10 mouse cellular contexts compared by ENCODE assay signal in the genomic region with DNA sequence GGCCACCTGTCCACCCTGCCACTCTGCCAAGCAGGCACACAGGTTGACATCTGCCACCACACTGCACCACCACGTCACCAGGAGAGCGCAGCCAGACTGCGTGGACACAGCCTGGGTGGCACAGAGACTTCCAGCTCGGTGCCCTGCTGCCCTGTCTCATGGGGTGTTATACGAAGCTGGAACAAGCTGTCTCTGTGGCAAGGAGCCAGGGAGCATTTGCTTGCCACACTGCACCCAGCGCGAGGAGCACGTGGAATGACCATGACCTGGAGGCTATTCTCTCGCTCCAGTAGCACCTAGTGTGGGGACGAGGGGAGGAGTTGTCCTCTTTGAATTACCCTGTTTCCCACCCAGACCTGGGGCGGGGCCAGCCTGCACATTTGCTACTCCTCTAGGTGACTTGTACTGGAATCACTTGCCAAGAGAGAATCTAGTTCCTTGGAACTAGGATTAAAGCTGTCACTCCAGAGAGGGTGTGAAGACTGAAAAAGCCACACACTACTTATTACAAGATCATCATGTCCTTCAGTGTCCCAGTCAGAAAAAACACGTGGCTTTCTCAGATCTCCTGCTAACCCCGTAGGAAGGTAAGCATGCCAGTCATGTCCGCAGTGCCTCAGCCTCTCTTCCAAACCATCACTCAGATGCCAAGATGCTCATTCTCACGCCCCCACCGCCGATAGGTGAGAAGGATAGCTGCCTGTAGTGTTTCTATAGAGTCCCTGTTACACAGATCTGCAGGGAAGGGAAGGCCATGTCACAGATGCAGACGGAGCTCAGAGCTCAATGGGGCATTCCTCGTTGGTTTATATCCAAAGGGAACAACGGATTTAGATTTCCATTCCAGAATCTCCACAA. TPM values are rescaled to one million over a fixed set of nuclear protein-coding genes. Genes with fewer than 3 reads are reported as not detected.
DNase-seq lines count a peak whose midpoint lies in the region; ATAC-seq and TF ChIP-seq lines count a peak whose summit lies in the region.
"Had no signal": no experiment of that assay in that cellular context is flagged by ENCODE, and none has a peak within 500 bp of the region (broad histone marks: within the 10 kb centered on the region; RNA-seq: fewer than 3 reads in every experiment).

No protein-coding gene starts in this region.

- peaks cover 13% of the 10 kb centered on the region for H3K4me1 ChIP-seq in cerebellum, adult 2 months (ENCODE audit: control insufficient read depth, insufficient read depth, low read length)
- H3K4me1 ChIP-seq in heart, adult 2 months (ENCODE audit: control insufficient read depth, insufficient read depth, low read length): peaks cover 1% of the 10 kb centered on the region; the same call in 1 of the 2 replicates
- 0 out of 2 replicates have a peak, but pooled peaks cover 3% of the 10 kb centered on the region for H3K4me1 ChIP-seq in kidney, embryonic 15.5 days
- peaks cover 0 to 6% of the 10 kb centered on the region in 2 experiments; a peak in 1 of 4 replicates for H3K4me1 ChIP-seq in liver, embryonic 14.5 days (replicated peaks; ENCODE audit: control insufficient read depth in 2 of 2, insufficient read depth in 2 of 2, low read length in 1 of 2)
- no peaks in the 10 kb centered on the region for H3K4me1 ChIP-seq in stomach, postnatal 0 days (replicated peaks; ENCODE audit: control insufficient read depth, insufficient read depth)
- H3K4me1 ChIP-seq: embryonic facial prominence, embryonic 12.5 days had no signal

- TF ChIP-seq EP300 in heart, adult 2 months (IDR thresholded peaks at IDR 0.05; ENCODE audit: insufficient read depth, low read depth, low read length): peak; percentile 99
- no peak for TF ChIP-seq EP300 in liver, embryonic 14.5 days (IDR thresholded peaks at IDR 0.05; ENCODE audit: low read depth)
- no peak for TF ChIP-seq EP300 in stomach, postnatal 0 days (optimal IDR thresholded peaks at IDR 0.05)

- intact Hi-C loops in heart, adult 2 months (cut with DNase I): no loop called here

- TF ChIP-seq CTCF in cerebellum, adult 2 months (IDR thresholded peaks at IDR 0.05; ENCODE audit: borderline replicate concordance, insufficient read depth, low read depth, low read length): no peak
- TF ChIP-seq CTCF in heart, adult 2 months (IDR thresholded peaks at IDR 0.05): no peak
- TF ChIP-seq CTCF in liver, embryonic 14.5 days (IDR thresholded peaks at IDR 0.05; ENCODE audit: low read depth): no peak
- no peak for TF ChIP-seq CTCF in stomach, postnatal 0 days (IDR thresholded peaks at IDR 0.05; ENCODE audit: low read depth)

- H3K4me3 ChIP-seq in cerebellum, adult 2 months (replicated peaks; ENCODE audit: insufficient read depth, low read depth, low read length): peak overlapping the region; percentile 28
- no peak overlapping the region for H3K4me3 ChIP-seq in heart, adult 2 months
- no peak overlapping the region for H3K4me3 ChIP-seq in kidney, embryonic 15.5 days (replicated peaks)
- H3K4me3 ChIP-seq in liver, embryonic 14.5 days (ENCODE audit: insufficient read depth in 1 of 2, low read depth in 2 of 2, low read length in 2 of 2): no peak overlapping the region
- H3K4me3 ChIP-seq in stomach, postnatal 0 days (ENCODE audit: low read depth, low read length): no peak overlapping the region
- H3K4me3 ChIP-seq: embryonic facial prominence, embryonic 12.5 days had no signal

- H3K9me3 ChIP-seq in kidney, embryonic 15.5 days (replicated peaks): no peaks in the 10 kb centered on the region
- H3K9me3 ChIP-seq in liver, embryonic 14.5 days (ENCODE audit: control insufficient read depth, low read length): no peaks in the 10 kb centered on the region
- H3K9me3 ChIP-seq in stomach, postnatal 0 days (ENCODE audit: control insufficient read depth, low read length): no peaks in the 10 kb centered on the region
- H3K9me3 ChIP-seq: embryonic facial prominence, embryonic 12.5 days had no signal

- H3K79me2 ChIP-seq in heart, adult 2 months (replicated peaks; ENCODE audit: control insufficient read depth, insufficient read depth, low read length): no peaks in the 10 kb centered on the region

- TF ChIP-seq POLR2A in cerebellum, adult 2 months (IDR thresholded peaks at IDR 0.05; ENCODE audit: borderline replicate concordance, insufficient read depth, low read length): 0 out of 2 replicates have a peak, but pooled peaks have one; percentile 10
- peak; percentile 42; the same call in 1 of the 2 replicates for TF ChIP-seq POLR2A in heart, adult 2 months (IDR thresholded peaks at IDR 0.05; ENCODE audit: insufficient read depth, low read depth, low read length)

- ATAC-seq in kidney, embryonic 15.5 days (replicated peaks; ENCODE audit: low FRiP score): peak; percentile 64; the same call in 1 of the 2 replicates
- peak; percentile 51 for ATAC-seq in liver, embryonic 14.5 days (ENCODE audit: insufficient read depth)
- ATAC-seq in stomach, postnatal 0 days (ENCODE audit: low FRiP score, low TSS enrichment): peak; percentile 53; the same call in 1 of the 2 replicates

- H3K36me3 ChIP-seq in heart, adult 2 months (ENCODE audit: control insufficient read depth, insufficient read depth, low read length): no peaks in the 10 kb centered on the region
- no peaks in the 10 kb centered on the region for H3K36me3 ChIP-seq in kidney, embryonic 15.5 days
- H3K36me3 ChIP-seq in liver, embryonic 14.5 days (replicated peaks; ENCODE audit: control insufficient read depth, insufficient read depth, low read depth): no peaks in the 10 kb centered on the region
- no peaks in the 10 kb centered on the region for H3K36me3 ChIP-seq in stomach, postnatal 0 days (ENCODE audit: control insufficient read depth, insufficient read depth, low read length)
- H3K36me3 ChIP-seq: embryonic facial prominence, embryonic 12.5 days had no signal

- H3K27me3 ChIP-seq in cerebellum, adult 2 months (ENCODE audit: control insufficient read depth, insufficient read depth, low read length): no peaks in the 10 kb centered on the region
- H3K27me3 ChIP-seq in heart, adult 2 months (ENCODE audit: control insufficient read depth, insufficient read depth, low read length): no peaks in the 10 kb centered on the region
- H3K27me3 ChIP-seq in kidney, embryonic 15.5 days: no peaks in the 10 kb centered on the region
- no peaks in the 10 kb centered on the region for H3K27me3 ChIP-seq in liver, embryonic 14.5 days (ENCODE audit: control insufficient read depth, insufficient read depth, low read length)
- H3K27me3 ChIP-seq in stomach, postnatal 0 days (ENCODE audit: control insufficient read depth, insufficient read depth, low read length): no peaks in the 10 kb centered on the region
- H3K27me3 ChIP-seq: embryonic facial prominence, embryonic 12.5 days had no signal

- peak overlapping the region; percentile 8; the same call in 1 of the 2 replicates for H3K27ac ChIP-seq in cerebellum, adult 2 months (ENCODE audit: insufficient read depth, low read length)
- H3K27ac ChIP-seq in heart, adult 2 months: peak overlapping the region; percentile 45; the same call in 1 of the 2 replicates
- no peak overlapping the region for H3K27ac ChIP-seq in kidney, embryonic 15.5 days
- no peak overlapping the region for H3K27ac ChIP-seq in liver, embryonic 14.5 days
- no peak overlapping the region for H3K27ac ChIP-seq in stomach, postnatal 0 days (replicated peaks)
- H3K27ac ChIP-seq: embryonic facial prominence, embryonic 12.5 days had no signal

- WGBS in cerebellum, adult 2 months: 6% methylated on average over 20 of the region's 20 CpGs
- 52% methylated on average over 20 of the region's 20 CpGs for WGBS in heart, adult 2 months
- WGBS in kidney, embryonic 15.5 days: 59% methylated on average over 20 of the region's 20 CpGs
- 56% methylated on average over 20 of the region's 20 CpGs for WGBS in liver, embryonic 14.5 days (ENCODE audit: insufficient replicate concordance)
- 60% methylated on average over 20 of the region's 20 CpGs for WGBS in stomach, postnatal 0 days

- H3K9ac ChIP-seq in heart, adult 2 months (ENCODE audit: low read depth, low read length): peak overlapping the region; percentile 33; the same call in 1 of the 2 replicates
- H3K9ac ChIP-seq in kidney, embryonic 15.5 days: no peak overlapping the region
- no peak overlapping the region for H3K9ac ChIP-seq in liver, embryonic 14.5 days (replicated peaks)
- H3K9ac ChIP-seq in stomach, postnatal 0 days (ENCODE audit: low read length): no peak overlapping the region
- H3K9ac ChIP-seq: embryonic facial prominence, embryonic 12.5 days; lung, embryonic 14.5 days had no signal

- DNase-seq in left cerebral cortex, adult 18-20 months (ENCODE audit: low spot score in 2 of 2): peak; percentile 39 to 47
- DNase-seq in left cerebral cortex, adult 9 months (ENCODE audit: low spot score in 2 of 2): no peak
- DNase-seq in cerebellum, adult 2 months: peak; percentile 84 to 87
- DNase-seq in heart, adult 2 months: peak; percentile 64 to 79
- no peak for DNase-seq in liver, embryonic 14.5 days (ENCODE audit: low read depth in 3 of 3, low spot score in 3 of 3)
- DNase-seq in stomach, postnatal 0 days (ENCODE audit: low spot score): peak; percentile 32
- DNase-seq in thymus, postnatal 10 days (ENCODE audit: low spot score in 2 of 2): no peak
- DNase-seq: lung, embryonic 14.5 days had no signal

- no peak overlapping the region for H3K4me2 ChIP-seq in kidney, embryonic 15.5 days
- H3K4me2 ChIP-seq in liver, embryonic 14.5 days (ENCODE audit: low read depth): no peak overlapping the region
- no peak overlapping the region for H3K4me2 ChIP-seq in stomach, postnatal 0 days (replicated peaks; ENCODE audit: low read depth)
- H3K4me2 ChIP-seq: embryonic facial prominence, embryonic 12.5 days; lung, embryonic 14.5 days had no signal

RNA-seq across cellular contexts. Expression of a gene that starts 10.8 kb away (rescaled TPM):
- 1 to 10 TPM; 2.0 to 2.1 TPM for total RNA-seq in left cerebral cortex, adult 18-20 months (2021)
- 3.4 and 3.8 TPM in 2 replicates for polyA plus RNA-seq in cerebellum, adult 2 months (2012; rRNA removed)
- total RNA-seq in heart, adult 2 months (2021): 1 to 10 TPM; 2.0 to 3.9 TPM
- 0.72 and 5.9 TPM in 2 replicates for polyA plus RNA-seq in heart, adult 2 months (2012; rRNA removed)
- polyA plus RNA-seq in kidney, embryonic 15.5 days (2015; fragmentation: Nextera tagmentation; extraction: Ambion mirVana): 235 and 237 TPM in 2 replicates
- 88.5 and 103 TPM in 2 replicates for polyA plus RNA-seq in liver, embryonic 14.5 days (2012; rRNA removed)
- polyA plus RNA-seq in liver, embryonic 14.5 days (2014; fragmentation: Nextera tagmentation; extraction: Ambion mirVana): 240 and 257 TPM in 2 replicates
- polyA plus RNA-seq in stomach, postnatal 0 days (2015; fragmentation: Nextera tagmentation; extraction: Ambion mirVana): 3.0 and 6.1 TPM in 2 replicates
- polyA plus RNA-seq: embryonic facial prominence, embryonic 12.5 days; lung, embryonic 14.5 days had no signal

RNA-seq across cellular contexts. Expression of a gene that starts 37.5 kb away (rescaled TPM):
- total RNA-seq in left cerebral cortex, adult 18-20 months (2021): 10 to 100 TPM; 72.3 to 77.3 TPM
- polyA plus RNA-seq in cerebellum, adult 2 months (2012; rRNA removed): 93.9 and 94.6 TPM in 2 replicates
- 10 to 100 TPM; 53.5 to 61.8 TPM for total RNA-seq in heart, adult 2 months (2021)
- polyA plus RNA-seq in heart, adult 2 months (2012; rRNA removed): 77.3 and 106 TPM in 2 replicates
- 19.6 and 21.9 TPM in 2 replicates for polyA plus RNA-seq in kidney, embryonic 15.5 days (2015; fragmentation: Nextera tagmentation; extraction: Ambion mirVana)
- polyA plus RNA-seq in liver, embryonic 14.5 days (2012; rRNA removed): 4.8 and 5.8 TPM in 2 replicates
- polyA plus RNA-seq in liver, embryonic 14.5 days (2014; fragmentation: Nextera tagmentation; extraction: Ambion mirVana): 6.7 and 9.0 TPM in 2 replicates
- 62.6 and 70.0 TPM in 2 replicates for polyA plus RNA-seq in stomach, postnatal 0 days (2015; fragmentation: Nextera tagmentation; extraction: Ambion mirVana)

RNA-seq across cellular contexts. Expression of a gene that starts 39.2 kb away (rescaled TPM):
- 10 to 100 TPM; 12.8 to 13.3 TPM for total RNA-seq in left cerebral cortex, adult 18-20 months (2021)
- polyA plus RNA-seq in cerebellum, adult 2 months (2012; rRNA removed): 4.6 and 5.0 TPM in 2 replicates
- total RNA-seq in heart, adult 2 months (2021): 1 to 10 TPM; 6.2 to 6.5 TPM
- 1.3 and 2.1 TPM in 2 replicates for polyA plus RNA-seq in heart, adult 2 months (2012; rRNA removed)
- polyA plus RNA-seq in kidney, embryonic 15.5 days (2015; fragmentation: Nextera tagmentation; extraction: Ambion mirVana): 10.3 and 10.5 TPM in 2 replicates
- 0.88 and 1.5 TPM in 2 replicates for polyA plus RNA-seq in liver, embryonic 14.5 days (2012; rRNA removed)
- 2.6 and 3.5 TPM in 2 replicates for polyA plus RNA-seq in liver, embryonic 14.5 days (2014; fragmentation: Nextera tagmentation; extraction: Ambion mirVana)
- 1.9 and 2.1 TPM in 2 replicates for polyA plus RNA-seq in stomach, postnatal 0 days (2015; fragmentation: Nextera tagmentation; extraction: Ambion mirVana)

RNA-seq across cellular contexts. Expression of a gene that starts 39.3 kb away (rescaled TPM):
- total RNA-seq in left cerebral cortex, adult 18-20 months (2021): 10 to 100 TPM; 30.7 to 31.7 TPM
- 18.4 and 20.0 TPM in 2 replicates for polyA plus RNA-seq in cerebellum, adult 2 months (2012; rRNA removed)
- 10 to 100 TPM; 46.1 to 51.1 TPM for total RNA-seq in heart, adult 2 months (2021)
- 11.5 and 22.1 TPM in 2 replicates for polyA plus RNA-seq in heart, adult 2 months (2012; rRNA removed)
- polyA plus RNA-seq in kidney, embryonic 15.5 days (2015; fragmentation: Nextera tagmentation; extraction: Ambion mirVana): 84.8 and 93.1 TPM in 2 replicates
- 11.7 and 16.6 TPM in 2 replicates for polyA plus RNA-seq in liver, embryonic 14.5 days (2012; rRNA removed)
- 55.7 TPM in 2 replicates for polyA plus RNA-seq in liver, embryonic 14.5 days (2014; fragmentation: Nextera tagmentation; extraction: Ambion mirVana)
- polyA plus RNA-seq in stomach, postnatal 0 days (2015; fragmentation: Nextera tagmentation; extraction: Ambion mirVana): 58.5 and 61.0 TPM in 2 replicates

RNA-seq across cellular contexts. Expression of a gene that starts 53.8 kb away (rescaled TPM):
- under 1 TPM in 1 of 2 experiments, not detected in 1; 0.23 TPM for total RNA-seq in left cerebral cortex, adult 18-20 months (2021)
- polyA plus RNA-seq in cerebellum, adult 2 months (2012; rRNA removed): 0.23 and 0.29 TPM in 2 replicates
- total RNA-seq in heart, adult 2 months (2021): under 1 TPM in 1 of 2 experiments, not detected in 1; 0.29 TPM
- not detected in 2 replicates for polyA plus RNA-seq in heart, adult 2 months (2012; rRNA removed)
- 0.16 TPM in 1 of 2 replicates, not detected in the other for polyA plus RNA-seq in kidney, embryonic 15.5 days (2015; fragmentation: Nextera tagmentation; extraction: Ambion mirVana)
- 0.39 and 0.47 TPM in 2 replicates for polyA plus RNA-seq in liver, embryonic 14.5 days (2012; rRNA removed)
- 0.86 and 1.0 TPM in 2 replicates for polyA plus RNA-seq in liver, embryonic 14.5 days (2014; fragmentation: Nextera tagmentation; extraction: Ambion mirVana)
- polyA plus RNA-seq in stomach, postnatal 0 days (2015; fragmentation: Nextera tagmentation; extraction: Ambion mirVana): not detected in 2 replicates
- polyA plus RNA-seq: lung, embryonic 14.5 days had no signal

Comparison
In these comparisons a context has a peak if more than half of its experiments do, and no peak if none do; other contexts are left out.
1. DNase-seq: peak in left cerebral cortex, adult 18-20 months (2 of 2), cerebellum, adult 2 months (2 of 2), heart, adult 2 months (2 of 2) and stomach, postnatal 0 days (single experiment); none in left cerebral cortex, adult 9 months (0 of 2), liver, embryonic 14.5 days (0 of 3) and thymus, postnatal 10 days (0 of 2).
2. H3K27ac ChIP-seq: peak in cerebellum, adult 2 months (single experiment) and heart, adult 2 months (single experiment); none in kidney, embryonic 15.5 days (single experiment), liver, embryonic 14.5 days (single experiment) and stomach, postnatal 0 days (single experiment).
3. RNA of a gene that starts 10.8 kb away (polyA plus RNA-seq): 88.5 to 257 TPM in liver, embryonic 14.5 days and 235 to 237 TPM in kidney, embryonic 15.5 days; 3.4 to 3.8 TPM in cerebellum, adult 2 months, 3.0 to 6.1 TPM in stomach, postnatal 0 days and 0.72 to 5.9 TPM in heart, adult 2 months; every median in the first group is over 10 times any median in the second.
4. Peak in every context shown above with its lines, with median percentiles within 50 percentile points of each other: ATAC-seq.